Mouse (Mus musculus) CD4-positive naive resting alpha-beta T cell, adult 57 days (primary cell): ENCODE measurements around the gene Gm2056. TPM values are rescaled to one million over a fixed set of nuclear protein-coding genes. Genes with fewer than 3 reads are reported as not detected.

Experiments used
- total RNA-seq: library from RNA; stranded (reverse); gene quantifications from one replicate; pipeline ENCODE4 v1.2.4, GENCODE M21; 2023

Gene Gm2056
- not detected for total RNA-seq

DNA sequence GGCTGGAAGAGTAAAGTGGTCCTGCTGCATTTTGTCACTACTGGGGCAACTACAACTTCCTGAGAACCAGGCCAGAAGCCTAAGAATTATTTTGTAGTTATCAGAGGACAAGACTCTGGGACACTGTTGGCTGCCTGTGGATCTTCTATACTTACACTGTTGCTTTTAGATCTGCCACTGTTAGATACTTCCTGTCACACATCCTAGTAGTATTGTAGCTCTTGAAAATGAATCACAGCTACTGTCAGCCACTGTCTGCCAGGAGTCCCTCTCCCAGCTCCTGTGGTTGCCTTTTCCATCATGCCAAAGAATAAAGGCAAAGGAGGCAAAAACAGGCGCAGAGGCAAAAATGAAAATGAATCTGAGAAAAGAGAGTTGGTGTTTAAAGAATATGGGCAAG, at the start of gene Gm2056:
Gm2056 (plus strand) TSS at position 301 of the 400 bp plus-strand sequence.

DNA sequence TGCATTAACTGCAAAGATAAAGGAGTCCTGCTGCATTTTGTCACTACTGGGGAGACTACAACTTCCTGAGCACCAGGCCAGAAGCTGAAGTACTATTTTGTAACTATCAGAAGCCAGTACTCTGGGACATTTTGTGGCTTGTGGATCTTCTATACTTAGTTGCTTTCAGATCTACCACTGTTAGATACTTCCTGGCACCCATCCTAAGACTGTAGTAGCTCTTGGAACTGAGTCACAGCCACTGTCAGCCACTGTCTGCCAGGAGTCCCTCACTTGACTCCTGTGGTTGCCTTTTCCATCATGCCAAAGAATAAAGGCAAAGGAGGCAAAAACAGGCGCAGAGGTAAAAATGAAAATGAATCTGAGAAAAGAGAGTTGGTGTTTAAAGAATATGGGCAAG, 15.3 kb upstream of the Gm2056 start, which contains the start of gene Gm2075:
Gm2075 (plus strand) TSS at position 301 of the 400 bp plus-strand sequence.

DNA sequence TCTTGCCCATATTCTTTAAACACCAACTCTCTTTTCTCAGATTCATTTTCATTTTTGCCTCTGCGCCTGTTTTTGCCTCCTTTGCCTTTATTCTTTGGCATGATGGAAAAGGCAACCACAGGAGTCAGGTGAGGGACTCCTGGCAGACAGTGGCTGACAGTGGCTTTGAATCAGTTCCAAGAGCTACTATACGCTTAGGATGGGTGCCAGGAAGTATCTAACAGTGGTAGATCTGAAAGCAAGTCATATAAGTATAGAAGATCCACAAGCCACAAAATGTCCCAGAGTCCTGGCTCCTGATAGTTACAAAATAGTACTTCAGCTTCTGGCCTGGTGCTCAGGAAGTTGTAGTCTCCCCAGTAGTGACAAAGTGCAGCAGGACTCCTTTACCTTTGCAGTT, 8.1 kb upstream of the Gm2056 start, which contains the start of gene Gm6803:
Gm6803 (minus strand) TSS at position 101 of the 400 bp plus-strand sequence.

Other genes with a start within 250 kb of the Gm2056 start
- not detected for gene Gm21936, start 231.5 kb upstream of the Gm2056 start, total RNA-seq
- gene BB287469, start 210.4 kb upstream of the Gm2056 start, total RNA-seq, result not detected
- not detected for gene Gm2001, start 184.7 kb upstream of the Gm2056 start, total RNA-seq
- gene Gm2016, start 152.9 kb upstream of the Gm2056 start, total RNA-seq, result not detected
- not detected for gene Gm2022, start 131.6 kb upstream of the Gm2056 start, total RNA-seq
- not detected for gene Gm2035, start 107.1 kb upstream of the Gm2056 start, total RNA-seq
- gene Gm2042, start 72.9 kb upstream of the Gm2056 start, total RNA-seq, result not detected
- gene Gm2075, start 15.2 kb upstream of the Gm2056 start, total RNA-seq, result not detected
- gene Gm6803, start 8.2 kb upstream of the Gm2056 start, total RNA-seq, result not detected
- gene Gm16368, start 56.7 kb downstream of the Gm2056 start, total RNA-seq, result not detected
- not detected for gene Gm10436, start 155.1 kb downstream of the Gm2056 start, total RNA-seq
- not detected for gene Gm8332, start 223.1 kb downstream of the Gm2056 start, total RNA-seq
- not detected for gene Gm5662, start 247.5 kb downstream of the Gm2056 start, total RNA-seq